Mouse (Mus musculus) naive thymus-derived CD4-positive, alpha-beta T cell, adult 2 months (primary cell): ENCODE measurements around the gene Col16a1.
A peak's percentile ranks its signal among the peaks of the same experiment; 100 is the strongest.

ENCODE experiments used
- DNase-seq: peaks from one replicate; pipeline ENCODE4 v3.0.0-alpha.2; 2011; ENCODE audit warnings: low read depth

Gene Col16a1

GRCm38 (mm10) chr4:130045609-130046008 lies 2.0 kb upstream of the Col16a1 start:
- DNase-seq = peak; percentile 79

GRCm38 (mm10) chr4:130048203-130048479 lies 501 bp downstream of the Col16a1 start:
- DNase-seq = no peak

GRCm38 (mm10) chr4:130050056-130050824 lies 2.6 kb downstream of the Col16a1 start:
- DNase-seq = no peak

- DNase-seq = no peak
Measured at GRCm38 (mm10) chr4:130052283-130052682, 4.6 kb downstream of the Col16a1 start.

GRCm38 (mm10) chr4:130053111-130053510 lies 5.5 kb downstream of the Col16a1 start:
- DNase-seq = no peak

GRCm38 (mm10) chr4:130054727-130055126 lies 7.1 kb downstream of the Col16a1 start:
- no peak for DNase-seq

- no peak for DNase-seq
Measured at GRCm38 (mm10) chr4:130055160-130056010, 7.7 kb downstream of the Col16a1 start.

- DNase-seq = no peak
Measured at GRCm38 (mm10) chr4:130056011-130056322, 8.3 kb downstream of the Col16a1 start.

GRCm38 (mm10) chr4:130056471-130056870 lies 8.8 kb downstream of the Col16a1 start:
- DNase-seq = no peak

GRCm38 (mm10) chr4:130060937-130061336 lies 13.3 kb downstream of the Col16a1 start:
- no peak for DNase-seq

- no peak for DNase-seq
Measured at GRCm38 (mm10) chr4:130063191-130063590, 15.6 kb downstream of the Col16a1 start.

GRCm38 (mm10) chr4:130066816-130067215 lies 19.2 kb downstream of the Col16a1 start:
- DNase-seq = no peak

- no peak for DNase-seq
Measured at GRCm38 (mm10) chr4:130070523-130070922, 22.9 kb downstream of the Col16a1 start.

- no peak for DNase-seq
Measured at GRCm38 (mm10) chr4:130071758-130072157, 24.1 kb downstream of the Col16a1 start.

- DNase-seq = no peak
Measured at GRCm38 (mm10) chr4:130073367-130073766, 25.7 kb downstream of the Col16a1 start.

GRCm38 (mm10) chr4:130074761-130075515 lies 27.3 kb downstream of the Col16a1 start:
- DNase-seq = no peak

- no peak for DNase-seq
Measured at GRCm38 (mm10) chr4:130076856-130077255, 29.2 kb downstream of the Col16a1 start.

GRCm38 (mm10) chr4:130078816-130079485 lies 31.3 kb downstream of the Col16a1 start:
- DNase-seq = no peak

- DNase-seq = no peak
Measured at GRCm38 (mm10) chr4:130079521-130079920, 31.9 kb downstream of the Col16a1 start.

- peak; percentile 28 for DNase-seq
Measured at GRCm38 (mm10) chr4:130081345-130082190, 33.9 kb downstream of the Col16a1 start.

GRCm38 (mm10) chr4:130082211-130082610 lies 34.6 kb downstream of the Col16a1 start:
- DNase-seq = no peak
